Mouse (Mus musculus) macrophage (primary cell): Measurements from ENCODE around the gene Spats1. TPM values are rescaled to one million over a fixed set of nuclear protein-coding genes. Genes with fewer than 3 reads are reported as not detected.

Experiments used
- H3K27ac ChIP-seq: fragments of 350-480 bp; formaldehyde crosslinking; 2 replicates; pipeline ENCODE4 v1.9.0; 2021
- H3K36me3 ChIP-seq: fragments of 350-480 bp; formaldehyde crosslinking; 2 replicates; pipeline ENCODE4 v1.9.0; 2021; ENCODE audit errors: inconsistent target
- H3K4me3 ChIP-seq: fragments of 350-480 bp; formaldehyde crosslinking; 2 replicates; pipeline ENCODE4 v1.9.0; 2021; ENCODE audit errors: inconsistent target
- H3K79me2 ChIP-seq: fragments of 350-480 bp; formaldehyde crosslinking; 2 replicates; pipeline ENCODE4 v1.9.0; 2021; ENCODE audit errors: inconsistent target
- WGBS: methylation state at CpG from one replicate; pipeline ENCODE4 v1.1.7; 2026; ENCODE audit warnings: inconsistent platforms; ENCODE audit not compliant: missing documents; 5-methylcytosine and 5-hydroxymethylcytosine counted together
- polyA plus RNA-seq: library from polyadenylated mRNA; stranded (reverse); fragments of 250-400 nt; gene quantifications from 3 replicates; pipeline ENCODE4 v1.2.4, GENCODE M21; 2018; ENCODE audit warnings: inconsistent platforms

Spats1 gene
- polyA plus RNA-seq, 1 experiment from 2014 or later: not detected

DNA sequence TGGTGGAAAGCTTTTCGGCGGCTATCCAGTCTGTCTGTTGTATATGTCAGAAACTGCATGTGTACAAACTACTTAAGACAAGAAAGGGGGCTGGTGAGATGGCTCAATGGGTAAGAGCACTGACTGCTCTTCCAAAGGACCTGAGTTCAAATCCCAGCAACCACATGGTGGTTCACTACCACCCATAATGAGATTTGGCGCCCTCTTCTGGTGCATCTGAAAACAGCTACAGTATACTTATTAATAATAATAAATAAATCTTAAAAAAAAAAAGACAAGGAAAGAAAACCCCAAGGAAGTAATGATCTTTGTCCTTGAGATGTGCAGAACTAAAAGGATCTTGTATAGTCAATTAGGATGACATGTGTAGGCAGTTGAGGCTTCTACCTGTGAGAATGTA is 77.7 kb downstream of the Spats1 start:
- 65% methylated on average over 3 of the region's 3 CpGs for WGBS
- Histone ChIP-seq H3K27ac (no peak overlapping the region), H3K79me2 (peaks cover 52% of the 10 kb centered on the region), H3K36me3 (peaks cover 22% of the 10 kb centered on the region; the same call in 1 of the 2 replicates), H3K4me3 (no peak overlapping the region)

DNA sequence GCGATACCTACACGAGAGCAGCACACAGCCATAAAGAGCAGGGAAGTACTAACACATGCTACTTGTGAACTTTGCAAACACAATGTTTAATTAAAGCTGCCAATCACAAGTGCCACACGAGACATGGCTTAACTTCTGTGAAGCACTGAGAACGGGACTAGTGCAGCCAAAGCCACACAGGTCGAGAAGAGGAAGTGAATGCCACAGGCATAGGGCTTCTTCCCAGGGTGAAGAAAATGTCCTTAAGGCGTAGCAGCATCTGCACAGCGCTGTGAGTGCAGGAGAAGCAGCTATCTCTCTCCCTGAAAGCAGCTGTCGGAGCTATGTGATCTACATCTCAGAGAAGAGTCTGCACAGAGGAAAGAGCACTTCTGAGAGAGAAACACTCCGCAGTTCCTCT is 80.6 kb downstream of the Spats1 start:
- peaks cover 40% of the 10 kb centered on the region for H3K79me2 ChIP-seq
- 46% methylated on average over 9 of the region's 9 CpGs for WGBS
- H3K4me3 ChIP-seq: no peak overlapping the region
- H3K36me3 ChIP-seq: peaks cover 46% of the 10 kb centered on the region
- no peak overlapping the region for H3K27ac ChIP-seq

DNA sequence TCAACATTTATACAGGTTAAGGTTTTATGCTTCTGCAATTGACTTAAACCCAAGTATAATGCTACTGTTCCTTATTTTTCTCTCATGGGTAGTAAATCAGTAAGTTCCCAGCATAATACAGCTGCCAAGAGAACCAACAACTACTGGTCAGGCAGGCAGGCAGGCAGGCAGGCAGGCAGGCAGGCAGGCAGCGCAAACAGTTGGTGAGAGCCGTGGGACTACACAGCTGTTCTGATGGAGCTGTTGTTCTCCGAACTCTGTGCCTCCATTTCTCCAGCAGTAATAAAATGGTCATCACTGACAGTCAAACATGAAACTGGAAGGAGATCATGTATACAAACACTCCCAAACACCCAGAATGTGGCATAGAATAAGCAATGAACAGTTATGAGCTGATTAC is 81.5 kb downstream of the Spats1 start:
- 92% methylated on average over 3 of the region's 3 CpGs for WGBS
- H3K27ac ChIP-seq: no peak overlapping the region
- H3K4me3 ChIP-seq: no peak overlapping the region
- peaks cover 32% of the 10 kb centered on the region for H3K79me2 ChIP-seq
- H3K36me3 ChIP-seq: peaks cover 51% of the 10 kb centered on the region

Other genes starting within 250 kb of the Spats1 start
- 40.7 to 63.1 TPM (median 44.3 TPM) in 3 replicates for gene Cdc5l, start 41.7 kb downstream of the Spats1 start, polyA plus RNA-seq
- gene Aars2, start 31.4 kb upstream of the Spats1 start, polyA plus RNA-seq: 1.9 to 4.3 TPM (median 3.9 TPM) in 3 replicates
- not detected in 3 replicates for gene Tcte1, start 48.0 kb upstream of the Spats1 start, polyA plus RNA-seq
- gene Tmem151b, start 74.3 kb upstream of the Spats1 start, polyA plus RNA-seq: 0.03 TPM in 1 of 3 replicates, not detected in the others
- 5.5 to 11.3 TPM (median 9.9 TPM) in 3 replicates for gene Nfkbie, start 80.3 kb upstream of the Spats1 start, polyA plus RNA-seq
- gene Slc35b2, start 88.5 kb upstream of the Spats1 start, polyA plus RNA-seq: 41.2 to 72.8 TPM (median 58.2 TPM) in 3 replicates
- 519 to 1,022 TPM (median 909 TPM) in 3 replicates for gene Hsp90ab1, start 97.9 kb upstream of the Spats1 start, polyA plus RNA-seq
- gene Slc29a1, start 124.2 kb upstream of the Spats1 start, polyA plus RNA-seq: 69.7 to 95.8 TPM (median 74.1 TPM) in 3 replicates
- gene Mymx, start 126.7 kb upstream of the Spats1 start, polyA plus RNA-seq: not detected in 3 replicates
- 0.37 to 0.60 TPM in 2 of 3 replicates, not detected in the other for gene Capn11, start 183.9 kb upstream of the Spats1 start, polyA plus RNA-seq
- gene Mrpl14, start 210.9 kb upstream of the Spats1 start, polyA plus RNA-seq: 20.1 to 56.1 TPM (median 46.2 TPM) in 3 replicates
- 8.2 to 10.7 TPM (median 9.7 TPM) in 3 replicates for gene Tmem63b, start 211.5 kb upstream of the Spats1 start, polyA plus RNA-seq